Mouse (Mus musculus) forebrain, embryonic 12.5 days (tissue): Measurements from ENCODE around the gene Spata6. TPM values are rescaled to one million over a fixed set of nuclear protein-coding genes. Genes with fewer than 3 reads are reported as not detected.

Experiments used
- ATAC-seq: fragments of 200-750 bp; cut with Nextera tagmentation; 2 replicates; pipeline ENCODE4 v1.8.0; 2017; ENCODE audit warnings: moderate TSS enrichment; ENCODE audit not compliant: low FRiP score
- H3K27ac ChIP-seq: fragments of 300-500 bp; sonication (generic); 2 replicates; pipeline ENCODE4 v1.5.1; 2016; ENCODE audit warnings: mild to moderate bottlenecking
- H3K27me3 ChIP-seq: fragments of 300-500 bp; sonication (generic); 2 replicates; pipeline ENCODE4 v1.6.1; 2016; ENCODE audit warnings: mild to moderate bottlenecking
- H3K36me3 ChIP-seq: fragments of 300-500 bp; sonication (generic); replicated peaks from 2 replicates; pipeline ENCODE4 v1.6.1; 2016; ENCODE audit warnings: mild to moderate bottlenecking
- H3K4me1 ChIP-seq: fragments of 300-500 bp; sonication (generic); 2 replicates; pipeline ENCODE4 v1.6.1; 2016
- H3K4me2 ChIP-seq: fragments of 300-500 bp; sonication (generic); 2 replicates; pipeline ENCODE4 v1.6.1; 2016; ENCODE audit warnings: mild to moderate bottlenecking, moderate library complexity
- H3K4me3 ChIP-seq: fragments of 300-500 bp; sonication (generic); replicated peaks from 2 replicates; pipeline ENCODE4 v1.5.1; 2016; ENCODE audit warnings: mild to moderate bottlenecking
- H3K9ac ChIP-seq: fragments of 300-500 bp; sonication (generic); 2 replicates; pipeline ENCODE4 v1.6.1; 2016; ENCODE audit warnings: mild to moderate bottlenecking
- H3K9me3 ChIP-seq: fragments of 300-500 bp; sonication (generic); 2 replicates; pipeline ENCODE4 v1.6.1; 2016
- WGBS: fragments of 180-500 bp; shearing (Covaris S2); methylation state at CpG from one replicate; pipeline ENCODE4 v1.1.7; 2016; 5-methylcytosine and 5-hydroxymethylcytosine counted together
- polyA plus RNA-seq: library from polyadenylated mRNA; unstranded; fragments of >200 nt; fragmentation: Nextera tagmentation; extraction: Ambion mirVana; gene quantifications from 2 replicates; pipeline ENCODE4 v1.2.1, GENCODE M21; 2016

Gene Spata6
- polyA plus RNA-seq, 1 experiment from 2014 or later: 18.2 TPM

DNA sequence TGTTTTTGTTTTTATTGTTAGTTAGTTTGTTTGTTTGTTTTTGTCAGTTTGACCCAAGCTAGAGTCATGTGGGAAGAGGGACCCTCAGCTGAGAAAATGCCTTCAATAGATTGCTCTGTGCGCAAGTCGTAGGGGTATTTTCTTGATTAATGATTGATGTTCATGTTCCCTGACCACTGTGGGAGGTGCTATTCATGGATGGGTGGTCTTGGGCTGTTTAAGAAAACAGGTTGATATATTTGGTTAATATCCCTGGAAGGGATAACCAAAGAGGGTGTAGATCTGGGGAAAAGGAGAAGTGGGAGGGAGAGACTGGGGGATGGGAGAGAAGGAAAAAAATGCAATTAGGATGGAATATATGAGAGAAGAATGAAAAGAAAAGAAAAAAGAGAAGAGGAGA is 15.7 kb upstream of the Spata6 start:
- H3K9me3 ChIP-seq: no peaks in the 10 kb centered on the region
- H3K27ac ChIP-seq: no peak overlapping the region
- WGBS: 98% methylated on average over 2 of the region's 2 CpGs
- H3K4me1 ChIP-seq: no peaks in the 10 kb centered on the region
- H3K9ac ChIP-seq: no peak overlapping the region
- no peak overlapping the region for H3K4me3 ChIP-seq
- H3K36me3 ChIP-seq: no peaks in the 10 kb centered on the region
- H3K27me3 ChIP-seq: no peaks in the 10 kb centered on the region
- ATAC-seq: no peak
- no peak overlapping the region for H3K4me2 ChIP-seq

GRCm38 (mm10) chr4:111704975-111705374 is 14.8 kb upstream of the Spata6 start:
- WGBS: 76% methylated on average over 3 of the region's 3 CpGs
- Histone ChIP-seq H3K27ac (no peak overlapping the region), H3K4me2 (no peak overlapping the region), H3K4me3 (no peak overlapping the region), H3K36me3 (no peaks in the 10 kb centered on the region), H3K9ac (no peak overlapping the region), H3K4me1 (no peaks in the 10 kb centered on the region), H3K27me3 (no peaks in the 10 kb centered on the region), H3K9me3 (no peaks in the 10 kb centered on the region)
- ATAC-seq: no peak

DNA sequence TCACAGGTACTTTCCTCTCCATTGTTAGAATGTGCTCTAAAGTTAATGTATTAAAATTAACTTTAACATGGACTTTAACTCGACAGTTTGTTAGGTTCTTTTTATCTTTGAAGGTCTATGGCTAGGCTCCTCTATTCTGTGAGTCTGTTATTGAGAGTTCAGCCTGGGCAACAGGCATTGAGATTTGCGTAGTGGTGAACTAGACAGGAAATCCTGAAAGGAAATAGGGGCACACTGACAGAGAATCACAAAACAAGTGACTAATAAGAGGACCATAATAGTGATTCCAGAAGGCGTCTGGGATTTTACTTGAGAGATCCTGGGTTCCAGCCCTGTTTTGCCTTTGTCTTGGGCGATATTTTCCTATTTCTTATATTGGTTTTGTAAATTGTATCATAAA is 488 bp upstream of the Spata6 start:
- Histone ChIP-seq H3K27ac (no peak overlapping the region), H3K4me3 (peak overlapping the region; percentile 83), H3K4me1 (peaks cover 13% of the 10 kb centered on the region), H3K27me3 (no peaks in the 10 kb centered on the region), H3K4me2 (peak overlapping the region; percentile 63), H3K9ac (no peak overlapping the region), H3K36me3 (no peaks in the 10 kb centered on the region), H3K9me3 (no peaks in the 10 kb centered on the region)
- WGBS: 73% methylated on average over 4 of the region's 4 CpGs
- no peak for ATAC-seq

- no peak overlapping the region for H3K9ac ChIP-seq
- H3K4me2 ChIP-seq: peak overlapping the region; percentile 63
- H3K27me3 ChIP-seq: no peaks in the 10 kb centered on the region
- H3K27ac ChIP-seq: no peak overlapping the region
- peak overlapping the region; percentile 83 for H3K4me3 ChIP-seq
- 23% methylated on average over 2 of the region's 2 CpGs for WGBS
- H3K4me1 ChIP-seq: peaks cover 13% of the 10 kb centered on the region
- no peak for ATAC-seq
- H3K9me3 ChIP-seq: no peaks in the 10 kb centered on the region
- H3K36me3 ChIP-seq: no peaks in the 10 kb centered on the region
Measured at GRCm38 (mm10) chr4:111720662-111721003, 849 bp downstream of the Spata6 start.

- Histone ChIP-seq H3K4me3 (peak overlapping the region; percentile 83), H3K27me3 (no peaks in the 10 kb centered on the region), H3K9ac (no peak overlapping the region), H3K4me1 (peaks cover 13% of the 10 kb centered on the region), H3K36me3 (no peaks in the 10 kb centered on the region), H3K4me2 (peak overlapping the region; percentile 63), H3K27ac (no peak overlapping the region), H3K9me3 (no peaks in the 10 kb centered on the region)
- ATAC-seq: 0 out of 2 replicates have a peak, but pooled peaks have one; percentile 24
- WGBS: 23% methylated on average over 4 of the region's 4 CpGs
Measured at GRCm38 (mm10) chr4:111721121-111721840, 1.5 kb downstream of the Spata6 start.

DNA sequence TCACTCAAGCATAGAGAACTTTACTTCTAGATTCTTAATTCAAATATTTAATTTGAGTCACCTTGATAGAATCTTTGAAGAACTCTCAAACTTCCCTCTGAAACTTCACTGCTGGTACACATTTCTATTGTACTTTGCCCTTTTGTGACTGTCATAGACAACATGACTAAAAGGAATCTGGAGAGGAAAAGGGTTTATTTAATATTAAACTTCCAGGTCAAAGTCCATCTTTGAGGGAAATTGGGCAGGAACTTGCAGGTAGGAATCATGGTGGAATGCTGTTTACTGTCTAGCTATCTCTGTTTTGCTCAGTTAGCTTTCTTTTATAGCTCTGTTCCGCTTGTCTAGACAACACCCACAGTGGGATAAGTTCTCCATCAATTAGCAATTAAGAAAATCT is 17.8 kb downstream of the Spata6 start:
- H3K9me3 ChIP-seq: no peaks in the 10 kb centered on the region
- no peaks in the 10 kb centered on the region for H3K36me3 ChIP-seq
- no peak overlapping the region for H3K27ac ChIP-seq
- 91% methylated on average over 1 of the region's 1 CpGs for WGBS
- H3K4me3 ChIP-seq: no peak overlapping the region
- no peak overlapping the region for H3K9ac ChIP-seq
- H3K4me2 ChIP-seq: no peak overlapping the region
- ATAC-seq: no peak
- H3K27me3 ChIP-seq: no peaks in the 10 kb centered on the region
- H3K4me1 ChIP-seq: no peaks in the 10 kb centered on the region

DNA sequence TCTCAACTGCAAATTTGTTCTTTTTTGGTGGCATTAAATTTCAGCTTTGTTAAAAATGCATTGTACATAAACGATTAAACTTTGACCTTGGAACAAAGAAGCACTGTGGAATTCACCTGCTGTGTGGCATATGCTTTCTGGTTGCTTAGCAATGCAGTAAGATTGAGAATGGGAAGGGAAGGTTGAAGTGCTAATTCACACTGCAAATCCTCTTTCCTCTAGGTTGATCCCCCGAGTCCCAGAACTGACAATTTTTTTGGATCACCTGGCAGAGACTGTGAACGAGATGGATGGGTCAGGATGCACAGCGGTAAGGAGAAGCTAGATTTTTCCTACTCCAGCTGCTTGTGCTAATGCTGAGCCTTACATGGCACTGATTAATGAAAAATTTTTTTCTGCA is 60.7 kb downstream of the Spata6 start:
- Histone ChIP-seq H3K27ac (no peak overlapping the region), H3K36me3 (no peaks in the 10 kb centered on the region), H3K4me2 (no peak overlapping the region), H3K4me3 (no peak overlapping the region), H3K27me3 (no peaks in the 10 kb centered on the region), H3K9me3 (no peaks in the 10 kb centered on the region), H3K9ac (no peak overlapping the region), H3K4me1 (peaks cover 3% of the 10 kb centered on the region; the same call in 1 of the 2 replicates)
- ATAC-seq: no peak
- 28% methylated on average over 4 of the region's 4 CpGs for WGBS

DNA sequence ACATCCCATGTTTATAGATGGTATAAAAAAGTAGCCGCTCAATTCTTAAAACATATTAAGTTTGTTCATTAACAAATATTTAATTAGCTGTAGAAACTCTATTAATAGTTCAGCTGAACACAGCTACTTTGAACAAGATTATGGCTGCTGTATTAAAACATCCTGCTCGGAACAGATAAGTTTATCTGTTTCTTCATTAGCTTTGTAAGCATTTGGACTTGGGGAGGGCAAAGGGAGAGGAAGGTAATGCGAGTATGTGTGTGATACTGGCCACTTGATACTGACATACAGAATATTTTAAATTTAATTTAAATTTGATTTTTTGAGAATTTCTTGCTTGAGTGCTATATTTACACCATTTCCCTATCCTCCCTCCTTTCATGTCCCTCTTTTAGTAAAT is 80.1 kb downstream of the Spata6 start:
- Histone ChIP-seq H3K4me2 (no peak overlapping the region), H3K4me1 (no peaks in the 10 kb centered on the region), H3K4me3 (no peak overlapping the region), H3K27ac (no peak overlapping the region), H3K36me3 (no peaks in the 10 kb centered on the region), H3K9me3 (no peaks in the 10 kb centered on the region), H3K9ac (no peak overlapping the region), H3K27me3 (no peaks in the 10 kb centered on the region)
- no peak for ATAC-seq
- 88% methylated on average over 3 of the region's 3 CpGs for WGBS

GRCm38 (mm10) chr4:111803164-111803563 is 83.4 kb downstream of the Spata6 start:
- Histone ChIP-seq H3K4me2 (no peak overlapping the region), H3K27me3 (no peaks in the 10 kb centered on the region), H3K9me3 (no peaks in the 10 kb centered on the region), H3K36me3 (no peaks in the 10 kb centered on the region), H3K4me1 (no peaks in the 10 kb centered on the region), H3K9ac (no peak overlapping the region), H3K27ac (no peak overlapping the region), H3K4me3 (no peak overlapping the region)
- no peak for ATAC-seq
- WGBS: 92% methylated on average over 2 of the region's 2 CpGs

DNA sequence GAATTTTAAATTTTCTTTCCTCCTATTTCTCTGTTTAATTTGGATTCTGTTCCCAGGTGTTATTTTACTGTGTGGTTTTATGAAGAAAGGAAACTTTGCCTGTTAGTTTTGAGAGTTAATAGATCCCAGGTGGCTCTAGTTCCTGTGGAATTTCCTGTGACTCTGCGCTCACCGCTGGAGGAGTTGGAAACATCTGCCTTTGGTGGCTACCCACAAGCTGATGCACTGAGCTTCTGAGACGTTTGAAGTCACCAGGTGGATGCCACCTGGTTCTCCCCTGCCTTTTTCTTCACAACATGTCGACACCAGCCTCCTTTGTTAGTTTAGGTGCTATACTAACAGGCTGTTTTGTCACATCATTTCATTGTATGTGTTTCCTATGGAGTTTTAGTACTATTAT is 97.7 kb downstream of the Spata6 start:
- no peaks in the 10 kb centered on the region for H3K27me3 ChIP-seq
- no peak overlapping the region for H3K4me3 ChIP-seq
- no peak overlapping the region for H3K4me2 ChIP-seq
- no peak overlapping the region for H3K27ac ChIP-seq
- H3K4me1 ChIP-seq: no peaks in the 10 kb centered on the region
- H3K9ac ChIP-seq: no peak overlapping the region
- ATAC-seq: no peak
- H3K9me3 ChIP-seq: no peaks in the 10 kb centered on the region
- H3K36me3 ChIP-seq: no peaks in the 10 kb centered on the region
- 74% methylated on average over 4 of the region's 4 CpGs for whole genome bisulfite sequencing

GRCm38 (mm10) chr4:111838882-111839281 is 119.1 kb downstream of the Spata6 start:
- Histone ChIP-seq H3K4me2 (no peak overlapping the region), H3K4me1 (no peaks in the 10 kb centered on the region), H3K36me3 (no peaks in the 10 kb centered on the region), H3K4me3 (no peak overlapping the region), H3K27ac (no peak overlapping the region), H3K27me3 (no peaks in the 10 kb centered on the region), H3K9me3 (no peaks in the 10 kb centered on the region), H3K9ac (no peak overlapping the region)
- ATAC-seq: no peak
- WGBS: 94% methylated on average over 6 of the region's 6 CpGs

DNA sequence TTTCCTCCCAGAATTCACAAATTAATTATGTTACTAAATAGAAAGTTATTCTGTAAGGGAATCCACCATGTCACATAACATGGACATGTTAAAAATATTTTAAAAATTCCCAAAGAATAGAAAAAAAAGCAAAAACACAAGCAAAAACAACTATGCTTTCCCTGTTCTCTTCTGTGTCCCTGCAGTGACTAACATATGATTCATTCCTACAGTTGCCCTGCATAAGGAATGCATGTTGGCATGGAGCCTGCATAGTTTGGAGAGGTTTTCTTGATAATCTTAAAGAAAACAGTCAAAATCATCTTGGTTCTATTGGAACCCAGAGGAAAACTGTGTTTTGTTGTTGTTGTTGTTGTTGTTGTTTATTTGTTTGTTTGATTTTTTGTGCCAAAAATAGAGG is 132.8 kb downstream of the Spata6 start:
- Histone ChIP-seq H3K27ac (no peak overlapping the region), H3K4me1 (no peaks in the 10 kb centered on the region), H3K27me3 (no peaks in the 10 kb centered on the region), H3K9me3 (no peaks in the 10 kb centered on the region), H3K4me2 (no peak overlapping the region), H3K4me3 (no peak overlapping the region), H3K9ac (no peak overlapping the region), H3K36me3 (no peaks in the 10 kb centered on the region)
- ATAC-seq: no peak

- no peak overlapping the region for H3K9ac ChIP-seq
- H3K4me1 ChIP-seq: no peaks in the 10 kb centered on the region
- no peaks in the 10 kb centered on the region for H3K27me3 ChIP-seq
- WGBS: 93% methylated on average over 5 of the region's 5 CpGs
- no peaks in the 10 kb centered on the region for H3K36me3 ChIP-seq
- no peak overlapping the region for H3K27ac ChIP-seq
- no peak overlapping the region for H3K4me2 ChIP-seq
- ATAC-seq: no peak
- no peaks in the 10 kb centered on the region for H3K9me3 ChIP-seq
- no peak overlapping the region for H3K4me3 ChIP-seq
Measured at GRCm38 (mm10) chr4:111866701-111867100, 146.9 kb downstream of the Spata6 start.
